Mouse (Mus musculus) heart, embryonic 15.5 days (tissue): ENCODE data around the gene 0610010K14Rik. TPM values are rescaled to one million over a fixed set of nuclear protein-coding genes. Genes with fewer than 3 reads are reported as not detected.

ENCODE experiments used
- ATAC-seq: fragments of 200-750 bp; cut with Nextera tagmentation; replicated peaks from 2 replicates; pipeline ENCODE4 v1.8.0; 2017; ENCODE audit warnings: low read depth, moderate TSS enrichment; ENCODE audit not compliant: insufficient number of reproducible peaks, insufficient read depth, low FRiP score
- H3K27ac ChIP-seq: fragments of 300-500 bp; sonication (generic); 2 replicates; pipeline ENCODE4 v1.5.1; 2015; ENCODE audit warnings: mild to moderate bottlenecking, inconsistent platforms
- H3K27me3 ChIP-seq: fragments of 300-500 bp; sonication (generic); 2 replicates; pipeline ENCODE4 v1.6.1; 2015; ENCODE audit warnings: inconsistent platforms
- H3K36me3 ChIP-seq: fragments of 300-500 bp; sonication (generic); 2 replicates; pipeline ENCODE4 v1.6.1; 2015; ENCODE audit warnings: mild to moderate bottlenecking, inconsistent platforms
- H3K4me1 ChIP-seq: fragments of 300-500 bp; sonication (generic); replicated peaks from 2 replicates; pipeline ENCODE4 v1.6.1; 2015; ENCODE audit warnings: inconsistent platforms
- H3K4me2 ChIP-seq: fragments of 300-500 bp; sonication (generic); 2 replicates; pipeline ENCODE4 v1.6.1; 2015; ENCODE audit warnings: inconsistent platforms, mild to moderate bottlenecking, moderate library complexity
- H3K4me3 ChIP-seq: fragments of 300-500 bp; sonication (generic); 2 replicates; pipeline ENCODE4 v1.5.1; 2015; ENCODE audit warnings: mild to moderate bottlenecking, inconsistent platforms
- H3K9ac ChIP-seq: fragments of 300-500 bp; sonication (generic); 2 replicates; pipeline ENCODE4 v1.6.1; 2015; ENCODE audit warnings: mild to moderate bottlenecking, inconsistent platforms
- H3K9me3 ChIP-seq: fragments of 300-500 bp; sonication (generic); replicated peaks from 2 replicates; pipeline ENCODE4 v1.6.1; 2016; ENCODE audit warnings: inconsistent platforms
- WGBS: fragments of 180-500 bp; shearing (Covaris S2); methylation state at CpG from one replicate; pipeline ENCODE4 v1.1.7; 2015; ENCODE audit warnings: mixed read lengths; 5-methylcytosine and 5-hydroxymethylcytosine counted together
- polyA plus RNA-seq: library from polyadenylated mRNA; unstranded; fragments of >200 nt; fragmentation: Nextera tagmentation; extraction: Ambion mirVana; gene quantifications from 2 replicates; pipeline ENCODE4 v1.2.1, GENCODE M21; 2015

Gene 0610010K14Rik
- polyA plus RNA-seq, 1 experiment from 2014 or later: 107 TPM

DNA sequence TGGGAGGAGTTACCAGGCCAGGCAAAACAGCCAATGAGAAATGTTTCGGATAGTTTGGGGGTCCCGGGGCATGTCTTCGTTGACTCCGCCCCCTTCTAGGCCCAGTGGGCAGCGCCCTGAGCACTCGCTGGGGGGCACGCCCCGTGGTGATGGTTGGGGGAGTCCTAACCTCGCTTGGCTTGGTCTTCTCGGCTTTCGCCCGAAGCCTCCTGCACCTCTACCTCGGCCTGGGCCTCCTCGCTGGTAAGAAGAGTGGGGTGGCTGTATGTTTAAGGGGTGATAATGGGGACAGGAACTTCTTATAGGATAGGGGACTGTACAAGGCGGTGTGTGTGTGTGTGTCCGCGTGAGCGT, 22.9 kb downstream of the 0610010K14Rik start:
- Histone ChIP-seq H3K4me3 (peak overlapping the region; percentile 42), H3K36me3 (no peaks in the 10 kb centered on the region), H3K9ac (no peak overlapping the region; the same call in 1 of the 2 replicates), H3K27me3 (peaks cover 62% of the 10 kb centered on the region), H3K4me1 (peaks cover 21% of the 10 kb centered on the region), H3K9me3 (no peaks in the 10 kb centered on the region), H3K27ac (no peak overlapping the region), H3K4me2 (peak overlapping the region; percentile 71)
- no peak for ATAC-seq
- WGBS: 6% methylated on average over 18 of the region's 18 CpGs

DNA sequence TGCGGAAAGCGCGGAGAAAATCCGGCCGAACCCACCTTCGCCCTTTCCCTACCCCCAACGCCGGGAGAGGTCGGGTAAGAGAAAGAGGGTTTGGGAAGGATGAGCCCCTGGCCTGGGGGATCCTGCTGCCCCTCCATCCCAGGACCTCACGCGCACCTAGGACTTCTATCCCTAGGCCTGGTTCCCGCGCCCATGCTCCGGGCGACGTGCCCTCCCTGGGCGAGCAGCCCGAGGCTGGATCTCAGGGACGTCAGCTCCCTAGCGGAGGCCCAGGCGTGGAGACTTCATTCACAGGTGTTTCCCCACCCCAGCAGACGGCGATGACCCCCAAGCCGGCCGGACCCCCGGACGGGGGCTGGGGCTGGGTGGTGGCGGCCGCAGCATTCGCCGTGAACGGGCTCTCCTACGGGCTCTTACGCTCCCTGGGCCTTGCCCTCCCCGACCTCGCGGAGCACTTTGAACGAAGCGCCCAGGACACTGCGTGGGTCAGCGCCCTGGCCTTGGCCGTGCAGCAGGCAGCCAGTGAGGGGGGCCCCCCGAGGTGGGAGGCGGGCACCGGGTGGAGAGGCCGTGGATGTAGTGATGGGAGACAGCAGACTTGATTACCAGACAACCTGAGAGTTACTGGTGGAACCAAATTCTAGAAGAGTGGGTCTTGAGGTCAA, 23.4 kb downstream of the 0610010K14Rik start:
- Histone ChIP-seq H3K27ac (no peak overlapping the region), H3K4me3 (peak overlapping the region; percentile 42), H3K9ac (peak overlapping the region; percentile 45), H3K27me3 (peaks cover 62% of the 10 kb centered on the region), H3K4me2 (peak overlapping the region; percentile 71), H3K4me1 (peaks cover 21% of the 10 kb centered on the region), H3K36me3 (no peaks in the 10 kb centered on the region), H3K9me3 (no peaks in the 10 kb centered on the region)
- ATAC-seq: peak; percentile 20; the same call in 1 of the 2 replicates
- 2% methylated on average over 46 of the region's 46 CpGs for WGBS

DNA sequence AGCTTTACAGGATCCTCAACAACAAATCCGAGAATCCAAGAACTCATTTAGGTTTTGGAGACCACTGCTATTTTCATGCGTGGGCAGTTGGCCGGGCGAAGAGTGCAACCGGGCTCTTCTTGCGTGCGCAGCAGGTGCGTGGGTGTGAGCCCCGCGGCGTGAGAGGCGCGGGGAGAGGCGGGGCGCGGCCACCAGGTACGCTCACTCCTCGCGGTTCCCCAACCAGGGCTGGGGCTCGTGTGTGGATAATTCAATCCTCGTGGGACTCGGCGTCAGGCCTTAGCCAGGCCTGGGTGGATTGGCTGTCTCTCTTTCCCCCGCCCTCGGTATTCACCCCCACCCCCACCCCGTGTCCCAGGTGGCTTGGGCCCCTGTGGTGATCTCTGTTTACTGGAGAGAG, 24.0 kb downstream of the 0610010K14Rik start:
- peaks cover 21% of the 10 kb centered on the region for H3K4me1 ChIP-seq
- ATAC-seq: no peak
- no peak overlapping the region for H3K27ac ChIP-seq
- H3K27me3 ChIP-seq: peaks cover 62% of the 10 kb centered on the region
- 7% methylated on average over 26 of the region's 26 CpGs for WGBS
- H3K9me3 ChIP-seq: no peaks in the 10 kb centered on the region
- H3K4me3 ChIP-seq: peak overlapping the region; percentile 42
- no peaks in the 10 kb centered on the region for H3K36me3 ChIP-seq
- H3K4me2 ChIP-seq: peak overlapping the region; percentile 71
- H3K9ac ChIP-seq: 0 out of 2 replicates have a peak overlapping the region, but pooled peaks have one; percentile 45

DNA sequence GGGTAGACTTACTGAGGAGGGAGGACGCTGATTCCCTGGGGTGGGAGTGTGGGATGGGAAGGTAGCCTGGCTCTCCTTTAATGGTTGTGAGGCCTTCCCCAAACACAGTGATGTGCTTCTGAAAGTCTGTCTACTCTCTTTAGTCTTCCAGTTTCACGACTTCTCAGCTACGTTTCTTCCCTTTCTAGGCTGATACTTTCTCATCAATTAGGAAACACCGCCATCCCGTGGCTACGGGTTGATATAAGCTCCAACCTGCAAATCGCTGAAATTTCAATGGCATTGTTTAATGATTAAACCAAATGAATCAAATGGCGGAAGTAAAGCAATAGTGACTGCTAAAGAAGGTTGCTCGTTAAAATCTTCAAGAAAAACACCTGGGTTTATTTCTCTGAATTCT, 24.8 kb downstream of the 0610010K14Rik start:
- H3K27me3 ChIP-seq: peaks cover 62% of the 10 kb centered on the region
- no peaks in the 10 kb centered on the region for H3K36me3 ChIP-seq
- peaks cover 21% of the 10 kb centered on the region for H3K4me1 ChIP-seq
- H3K9me3 ChIP-seq: no peaks in the 10 kb centered on the region
- no peak for ATAC-seq
- WGBS: 15% methylated on average over 9 of the region's 9 CpGs
- H3K27ac ChIP-seq: no peak overlapping the region
- H3K9ac ChIP-seq: no peak overlapping the region
- H3K4me3 ChIP-seq: no peak overlapping the region
- no peak overlapping the region for H3K4me2 ChIP-seq

DNA sequence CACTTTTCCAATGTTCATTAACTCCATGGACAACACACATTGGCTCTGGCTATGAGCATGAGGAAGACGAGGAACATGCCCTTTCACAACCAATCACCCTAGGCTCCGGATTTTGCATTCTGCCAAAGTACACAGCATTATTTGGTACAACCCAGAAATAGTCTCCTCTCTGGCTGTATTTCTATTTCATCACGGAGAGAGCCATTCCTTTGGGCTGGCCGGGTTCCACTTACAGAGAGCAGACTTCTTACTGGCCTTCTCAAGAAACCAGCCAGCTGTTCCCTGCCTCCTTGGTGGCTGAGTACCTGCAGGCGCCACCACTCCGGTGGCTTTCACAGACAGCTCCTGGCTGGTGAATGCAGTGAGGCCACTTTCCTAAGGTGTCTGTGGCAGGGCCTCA, 25.3 kb downstream of the 0610010K14Rik start, which contains the start of gene Slc16a11:
Gene Slc16a11, plus strand, starts transcription at position 330 of the 400 bp plus-strand sequence.
- Histone ChIP-seq H3K4me3 (no peak within 1 kb of the TSS; the same call in 1 of the 2 replicates), H3K27ac (no peak within 1 kb of the TSS), H3K9ac (no peak within 1 kb of the TSS), H3K9me3 (no peaks in the 10 kb centered on the region), H3K36me3 (no peaks in the 10 kb centered on the region), H3K27me3 (peaks cover 62% of the 10 kb centered on the region), H3K4me2 (peak within 1 kb of the TSS; percentile 71), H3K4me1 (peaks cover 21% of the 10 kb centered on the region)
- 59% methylated on average over 6 of the region's 6 CpGs for WGBS
- ATAC-seq: no peak

DNA sequence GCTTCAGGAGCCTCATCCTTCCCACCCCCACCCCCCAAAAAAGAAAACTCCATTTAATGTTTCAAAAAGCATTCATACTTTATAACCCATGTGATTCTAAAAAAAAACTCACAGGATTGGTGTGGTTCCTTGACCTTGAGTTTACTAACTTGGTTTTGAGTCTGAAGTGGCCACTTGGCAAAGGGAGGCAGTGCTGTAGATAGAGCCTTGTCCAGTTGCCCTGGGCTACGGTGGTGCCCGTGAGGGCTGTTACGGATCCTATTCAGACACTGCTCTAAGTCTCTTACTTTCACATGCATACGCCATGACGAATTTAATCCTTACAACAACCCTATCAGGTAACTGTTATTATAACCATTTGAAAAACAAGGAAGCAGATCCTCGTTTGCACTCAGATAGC, 25.7 kb downstream of the 0610010K14Rik start:
- H3K9ac ChIP-seq: no peak overlapping the region
- H3K27ac ChIP-seq: no peak overlapping the region
- no peaks in the 10 kb centered on the region for H3K9me3 ChIP-seq
- no peak overlapping the region for H3K4me2 ChIP-seq
- ATAC-seq: no peak
- H3K4me3 ChIP-seq: no peak overlapping the region
- H3K27me3 ChIP-seq: peaks cover 57% of the 10 kb centered on the region
- no peaks in the 10 kb centered on the region for H3K36me3 ChIP-seq
- peaks cover 21% of the 10 kb centered on the region for H3K4me1 ChIP-seq
- 70% methylated on average over 6 of the region's 6 CpGs for WGBS

DNA sequence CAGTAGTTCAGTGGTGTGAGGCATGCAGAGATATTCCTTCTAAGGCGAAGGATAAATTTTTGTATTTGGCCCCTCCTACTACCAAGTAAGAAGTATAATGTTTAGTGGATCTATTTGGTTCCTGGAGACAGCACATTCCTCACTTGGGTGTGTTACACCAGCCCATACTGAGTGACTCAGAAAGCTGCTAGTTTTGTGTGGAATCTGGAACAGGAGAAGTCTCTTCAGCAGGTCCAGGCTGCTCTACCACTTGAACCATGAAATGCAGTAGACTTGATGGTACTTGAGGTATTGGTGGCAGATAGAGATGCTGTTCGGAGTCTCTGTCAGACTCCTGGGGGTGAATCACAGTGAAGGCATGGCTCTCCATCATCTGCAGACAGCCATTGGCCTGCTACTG, 27.0 kb downstream of the 0610010K14Rik start:
- no peak overlapping the region for H3K4me2 ChIP-seq
- no peak overlapping the region for H3K9ac ChIP-seq
- H3K9me3 ChIP-seq: no peaks in the 10 kb centered on the region
- peaks cover 44% of the 10 kb centered on the region for H3K27me3 ChIP-seq
- H3K4me1 ChIP-seq: peaks cover 20% of the 10 kb centered on the region
- ATAC-seq: no peak
- H3K4me3 ChIP-seq: no peak overlapping the region
- 79% methylated on average over 2 of the region's 2 CpGs for WGBS
- no peaks in the 10 kb centered on the region for H3K36me3 ChIP-seq
- H3K27ac ChIP-seq: no peak overlapping the region

DNA sequence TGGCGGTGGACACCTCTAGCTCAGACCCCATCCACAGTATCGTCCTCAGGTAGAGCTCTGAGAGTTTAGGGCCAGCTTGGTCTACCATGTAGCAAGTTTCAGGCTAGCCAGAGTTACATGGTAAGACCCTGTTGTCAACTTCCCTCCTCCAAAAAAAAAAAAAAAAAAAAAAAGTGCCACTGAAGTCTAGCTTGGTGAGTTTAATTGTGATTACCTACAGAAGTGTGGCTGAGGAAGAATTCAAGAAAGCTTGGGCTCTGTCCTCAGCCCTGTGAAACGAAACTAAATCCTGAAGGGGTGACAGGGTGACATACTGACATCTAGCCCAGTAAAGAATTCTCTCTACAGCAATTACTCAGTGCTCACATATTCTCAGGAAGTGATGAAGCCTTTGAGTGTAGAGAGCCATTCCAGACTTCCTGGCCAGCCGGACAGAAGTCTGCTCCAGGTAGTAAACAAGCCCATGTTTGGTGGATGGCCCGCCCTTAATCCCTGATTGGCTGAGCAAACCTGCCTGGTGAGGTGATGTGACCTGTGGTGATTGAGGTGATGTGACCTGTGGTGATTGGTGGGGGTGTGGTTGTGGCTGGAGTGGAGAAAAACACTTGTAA, 28.8 kb downstream of the 0610010K14Rik start:
- H3K4me2 ChIP-seq: no peak overlapping the region
- H3K27me3 ChIP-seq: peaks cover 27% of the 10 kb centered on the region
- peaks cover 3% of the 10 kb centered on the region for H3K4me1 ChIP-seq
- H3K36me3 ChIP-seq: no peaks in the 10 kb centered on the region
- no peak overlapping the region for H3K27ac ChIP-seq
- WGBS: 67% methylated on average over 5 of the region's 5 CpGs
- no peak overlapping the region for H3K9ac ChIP-seq
- no peak for ATAC-seq
- H3K4me3 ChIP-seq: no peak overlapping the region
- no peaks in the 10 kb centered on the region for H3K9me3 ChIP-seq

DNA sequence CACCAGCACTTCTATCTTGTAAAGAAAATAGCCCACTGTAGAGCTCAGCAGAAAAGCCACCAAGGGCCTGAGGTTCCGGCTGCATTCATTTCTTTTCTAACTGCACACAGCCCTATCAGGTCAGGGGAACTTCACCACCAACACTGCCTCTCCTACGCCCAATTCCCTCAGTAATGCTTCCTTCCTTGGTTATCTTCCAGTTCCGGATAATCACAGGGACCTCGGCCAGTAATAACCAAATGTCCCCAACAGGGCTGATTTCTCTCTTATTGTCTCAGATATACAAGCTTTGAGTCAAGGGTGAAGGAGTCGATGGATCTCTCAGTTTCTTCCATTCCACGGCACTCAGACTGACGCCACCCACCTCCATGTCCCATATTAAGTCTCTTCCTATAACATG, 30.4 kb downstream of the 0610010K14Rik start:
- Histone ChIP-seq H3K4me3 (no peak overlapping the region), H3K9me3 (no peaks in the 10 kb centered on the region), H3K27ac (no peak overlapping the region), H3K36me3 (no peaks in the 10 kb centered on the region), H3K9ac (no peak overlapping the region), H3K27me3 (peaks cover 11% of the 10 kb centered on the region), H3K4me2 (no peak overlapping the region), H3K4me1 (no peaks in the 10 kb centered on the region)
- ATAC-seq: no peak
- WGBS: 54% methylated on average over 7 of the region's 7 CpGs

DNA sequence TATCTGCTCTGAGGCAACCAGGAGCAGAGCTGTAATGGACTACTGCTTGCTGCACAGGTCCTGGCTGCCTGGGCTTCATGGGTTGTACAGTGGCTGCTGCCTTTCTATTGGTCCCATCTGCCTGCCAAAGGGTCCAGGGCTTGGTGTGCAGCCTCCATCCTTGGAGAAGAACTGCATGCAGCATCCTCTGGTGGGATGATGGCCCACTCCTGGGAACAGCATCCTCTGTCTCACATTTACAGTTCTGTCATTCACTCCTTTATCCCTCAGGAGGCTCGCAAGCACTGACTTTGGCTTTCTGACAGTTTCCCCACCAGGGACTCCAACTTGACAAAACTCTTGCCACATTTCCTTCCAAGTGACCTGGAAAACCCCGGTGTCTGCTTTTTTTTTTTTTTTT, 30.9 kb downstream of the 0610010K14Rik start:
- 66% methylated on average over 2 of the region's 2 CpGs for WGBS
- H3K36me3 ChIP-seq: no peaks in the 10 kb centered on the region

DNA sequence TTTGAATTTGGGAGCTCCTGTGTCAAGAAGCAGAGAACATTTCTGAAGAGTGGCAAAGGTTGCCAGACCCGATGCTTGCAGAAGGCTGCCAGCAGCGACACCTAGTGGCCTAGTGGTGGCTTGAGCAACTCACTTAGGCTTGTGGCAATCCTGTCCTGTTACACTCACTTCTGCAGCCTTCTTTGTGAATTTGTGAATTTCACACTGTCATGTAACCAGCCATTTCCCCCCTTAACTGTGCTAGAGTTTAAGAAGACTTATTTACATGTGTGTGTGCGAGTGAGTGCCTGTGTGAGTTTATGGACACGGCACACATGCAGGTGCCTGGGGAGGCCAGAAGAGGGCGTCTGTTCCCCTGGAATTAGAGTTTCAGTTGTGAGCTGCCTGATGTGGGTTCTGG, 36.0 kb downstream of the 0610010K14Rik start:
- Histone ChIP-seq H3K4me3 (no peak overlapping the region), H3K9me3 (no peaks in the 10 kb centered on the region), H3K4me2 (no peak overlapping the region), H3K36me3 (no peaks in the 10 kb centered on the region), H3K4me1 (no peaks in the 10 kb centered on the region), H3K27me3 (peaks cover 2% of the 10 kb centered on the region; the same call in 1 of the 2 replicates), H3K27ac (no peak overlapping the region), H3K9ac (no peak overlapping the region)
- ATAC-seq: no peak
- WGBS: 33% methylated on average over 5 of the region's 5 CpGs

More for the DNA sequence above, 30.9 kb downstream of the 0610010K14Rik start:
- Histone ChIP-seq H3K4me2 (no peak overlapping the region), H3K4me3 (no peak overlapping the region), H3K27ac (no peak overlapping the region), H3K4me1 (no peaks in the 10 kb centered on the region), H3K27me3 (0 out of 2 replicates have a peak, but pooled peaks cover 9% of the 10 kb centered on the region), H3K9ac (no peak overlapping the region), H3K9me3 (no peaks in the 10 kb centered on the region)
- ATAC-seq: no peak
